Mouse (Mus musculus) retina, adult 2 months (tissue): ENCODE measurements at regions not wholly inside any gene's neighbourhood (a gene's known extent, or its start where the extent isn't known, plus 50 kb on each side); places are given as distances from the start of the nearest gene placed in this dataset.
A peak's percentile ranks its signal among the peaks of the same experiment; 100 is the strongest.

Experiments
- DNase-seq: peaks from one replicate; pipeline ENCODE4 v3.0.0-alpha.2; 2012; ENCODE audit warnings: low read depth, low spot score

- no peak for DNase-seq
Observed at GRCm38 (mm10) chr2:74099671-74100372, 188.7 kb upstream of the Atp5g3 start.

GRCm38 (mm10) chr2:74096809-74097208 lies 185.7 kb upstream of the Atp5g3 start:
- DNase-seq = no peak

DNA sequence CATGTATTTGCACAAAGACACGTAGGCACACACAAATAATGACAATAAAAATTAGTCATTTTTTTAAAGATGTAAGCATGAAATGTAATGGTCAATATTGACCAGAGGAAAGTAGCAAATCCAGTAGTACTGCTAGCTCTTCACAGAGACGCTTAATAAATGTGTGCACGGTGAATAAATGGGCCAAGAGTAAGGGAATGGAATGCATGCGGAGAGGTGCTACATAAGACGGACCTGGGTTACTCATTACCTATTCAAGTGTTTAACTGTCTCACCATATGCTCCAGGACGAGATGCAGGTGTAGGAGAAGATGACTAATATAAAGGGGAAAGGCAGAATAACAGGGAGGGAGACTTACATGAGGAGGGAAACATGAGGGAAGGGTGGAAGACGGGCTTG lies 182.4 kb upstream of the Atp5g3 start:
- no peak for DNase-seq

GRCm38 (mm10) chr2:74087375-74087774 lies 176.2 kb upstream of the Atp5g3 start:
- DNase-seq = no peak

DNA sequence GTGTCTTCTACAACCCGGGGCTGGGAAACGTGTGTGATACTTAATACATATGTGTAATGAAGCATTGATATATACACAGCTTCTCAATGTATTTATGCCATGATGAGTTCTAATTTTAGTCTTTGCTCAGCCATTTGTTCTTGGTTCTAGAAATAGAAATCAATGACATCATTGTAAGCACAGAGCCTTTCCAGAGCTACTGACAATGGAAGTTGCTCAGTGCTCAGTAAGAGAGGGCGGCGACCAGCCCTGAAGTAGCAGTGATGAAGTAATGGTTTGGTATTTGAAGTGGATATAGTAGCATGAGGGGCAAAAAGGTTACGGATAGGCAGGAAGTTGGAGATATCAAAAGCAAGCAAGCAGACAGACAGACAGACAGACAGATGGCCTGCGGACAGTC lies 173.8 kb upstream of the Atp5g3 start:
- no peak for DNase-seq

DNA sequence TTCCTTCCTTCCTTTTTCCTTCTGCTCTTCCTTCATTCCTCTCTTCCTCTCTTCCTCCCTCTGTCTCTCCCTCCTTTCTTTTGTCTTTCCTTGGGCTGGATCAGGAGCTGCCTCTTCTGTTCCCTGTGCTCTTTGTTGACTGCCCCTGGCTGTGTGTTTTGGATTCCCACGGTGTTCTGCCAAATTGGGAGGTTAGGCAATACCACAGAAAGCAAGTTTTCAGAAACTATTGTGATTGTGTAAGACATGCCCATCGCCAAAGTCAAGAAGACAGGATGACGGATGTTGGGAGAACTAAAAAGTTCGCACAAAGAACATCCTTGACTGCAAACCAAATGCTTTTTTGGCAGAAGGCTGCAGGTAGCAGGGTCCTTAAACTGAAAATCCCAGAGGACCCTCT lies 165.6 kb upstream of the Atp5g3 start:
- DNase-seq = no peak

DNA sequence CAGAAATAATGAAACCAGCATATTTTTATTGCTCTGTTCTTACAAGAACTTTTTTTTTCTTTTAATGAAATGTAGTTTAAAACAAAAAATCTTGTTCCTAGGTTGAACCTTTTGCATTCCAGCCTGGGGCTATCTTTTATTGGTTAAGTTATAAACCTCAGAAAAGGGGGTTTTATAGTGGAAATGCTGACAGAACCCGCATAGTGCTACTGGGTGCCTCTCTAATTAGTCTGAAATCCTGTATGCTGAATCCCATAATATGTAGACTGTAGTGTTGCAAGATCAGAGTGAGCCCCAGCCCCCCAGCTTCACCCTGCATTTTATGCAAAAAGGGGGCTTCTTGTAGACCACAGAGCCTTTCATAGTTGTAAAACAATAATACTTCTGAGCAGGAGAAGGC lies 164.4 kb upstream of the Atp5g3 start:
- DNase-seq = no peak

- no peak for DNase-seq
Observed at GRCm38 (mm10) chr2:74073396-74073795, 162.3 kb upstream of the Atp5g3 start.

- peak; percentile 15 for DNase-seq
Observed at GRCm38 (mm10) chr2:74066652-74067051, 155.5 kb upstream of the Atp5g3 start.

- DNase-seq = no peak
Observed at GRCm38 (mm10) chr2:74064369-74064768, 153.2 kb upstream of the Atp5g3 start.

GRCm38 (mm10) chr2:74063777-74064176 lies 152.7 kb upstream of the Atp5g3 start:
- no peak for DNase-seq

DNA sequence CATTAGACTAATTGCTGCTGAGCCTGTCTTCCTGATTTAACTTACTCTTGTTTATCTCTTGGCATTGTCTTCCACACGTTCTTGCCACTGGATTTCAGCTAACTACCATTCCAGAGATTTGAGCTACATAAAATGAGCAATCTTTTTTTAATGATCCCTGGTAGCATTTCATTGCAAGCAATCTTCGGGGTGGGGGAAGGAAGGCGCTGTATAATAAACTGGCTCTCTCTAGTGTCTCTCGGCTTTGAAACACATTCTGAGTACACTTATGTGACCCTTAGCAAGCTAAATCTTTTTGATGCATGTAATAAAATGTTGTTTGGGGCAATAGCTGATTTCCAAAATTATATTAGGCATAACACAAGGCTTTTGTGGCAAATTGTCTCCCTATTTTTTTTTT lies 152.2 kb upstream of the Atp5g3 start:
- no peak for DNase-seq

DNA sequence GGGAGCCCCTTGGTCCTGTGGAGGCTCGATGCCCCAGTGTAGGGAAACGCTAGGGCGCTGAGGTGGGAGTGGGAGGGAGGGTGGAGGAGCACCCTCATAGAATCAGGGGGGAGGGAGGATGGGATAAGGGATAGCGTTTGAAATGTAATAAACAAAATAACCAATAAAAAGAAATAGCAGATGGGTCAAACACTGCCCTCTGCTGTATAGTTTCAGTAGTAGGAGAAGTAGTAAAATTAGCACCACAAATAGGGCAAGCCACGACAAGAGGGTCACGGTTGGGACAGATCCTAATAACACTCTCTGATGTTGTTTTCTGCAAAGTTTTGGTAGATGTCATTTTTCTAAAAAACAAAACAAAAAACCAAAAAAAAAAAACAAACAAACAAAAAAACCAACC lies 131.3 kb upstream of the Atp5g3 start:
- no peak for DNase-seq

DNA sequence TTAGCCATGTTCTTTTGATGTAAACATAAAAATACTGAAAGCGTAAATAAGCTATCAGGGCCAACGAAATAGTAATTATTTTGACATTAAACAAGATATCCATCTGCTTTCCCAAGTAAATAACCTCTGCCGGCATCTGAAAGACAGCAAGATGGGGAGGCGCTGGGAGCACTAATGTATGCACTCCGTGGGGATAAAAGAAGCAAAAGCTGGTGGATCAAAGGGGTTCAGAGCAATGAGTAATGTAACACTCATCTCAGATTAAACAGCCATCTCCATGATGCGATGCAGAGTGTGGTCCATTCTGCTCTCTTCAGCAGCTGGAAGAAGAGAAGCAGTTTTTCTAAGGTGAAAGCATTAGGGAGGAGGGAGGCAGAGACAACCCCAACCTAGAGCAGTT lies 128.5 kb upstream of the Atp5g3 start:
- no peak for DNase-seq

- DNase-seq = no peak
Observed at GRCm38 (mm10) chr2:74036043-74036442, 124.9 kb upstream of the Atp5g3 start.

- no peak for DNase-seq
Observed at GRCm38 (mm10) chr2:74032177-74033021, 121.3 kb upstream of the Atp5g3 start.

GRCm38 (mm10) chr2:74029938-74030337 lies 118.8 kb upstream of the Atp5g3 start:
- DNase-seq = no peak

DNA sequence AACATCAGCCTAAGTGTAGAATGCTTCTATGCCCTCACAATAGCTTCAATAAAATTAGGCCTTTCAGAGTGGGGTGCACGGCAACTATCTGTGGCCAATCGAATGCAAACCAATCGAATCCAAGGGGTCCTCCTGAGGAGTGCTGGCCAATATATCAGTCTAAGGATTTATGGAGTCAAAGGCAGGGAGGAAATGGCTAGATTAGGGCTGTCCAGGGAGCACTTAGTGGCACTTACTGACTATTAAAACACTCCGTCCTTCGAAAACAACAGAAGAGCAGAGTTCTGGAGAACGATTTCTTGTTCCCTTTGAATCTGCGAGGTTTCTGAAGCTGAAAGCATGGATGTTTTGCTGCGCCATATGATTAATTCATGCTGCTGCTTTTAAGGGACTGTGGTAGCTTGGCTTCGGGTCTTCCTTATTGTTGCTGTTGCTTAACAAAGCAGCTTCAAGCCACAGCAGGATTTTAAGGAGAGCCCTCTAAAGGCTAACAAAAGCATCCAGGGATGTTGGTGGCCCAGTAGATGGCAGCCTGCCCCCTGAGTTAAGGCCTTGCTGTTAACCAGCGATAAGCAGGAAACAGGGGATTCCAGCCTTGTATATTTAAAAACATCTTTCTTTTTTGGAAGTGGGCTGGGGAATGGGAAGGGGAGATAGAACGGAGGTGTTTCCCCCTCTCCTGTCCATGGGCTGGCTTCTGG lies 116.4 kb upstream of the Atp5g3 start:
- no peak for DNase-seq

DNA sequence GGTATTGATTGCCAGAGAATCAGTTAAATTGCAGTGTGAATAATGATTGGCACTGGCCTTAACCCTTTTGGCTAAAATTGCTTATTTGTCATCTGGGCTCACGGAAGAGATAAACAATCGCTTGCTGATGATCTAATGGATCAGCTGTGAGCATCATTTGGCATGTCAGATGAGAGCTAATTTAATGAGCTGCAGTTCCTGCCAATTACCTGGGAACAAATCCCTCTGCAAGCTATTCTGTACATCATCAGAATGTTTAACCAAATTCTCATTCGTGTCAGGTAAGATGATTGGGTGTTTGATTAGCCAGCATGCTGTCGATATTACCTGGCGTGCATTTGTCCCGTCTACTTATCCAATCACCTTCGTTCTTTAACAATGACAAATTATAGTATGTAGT lies 104.0 kb upstream of the Atp5g3 start:
- no peak for DNase-seq

- DNase-seq = no peak
Observed at GRCm38 (mm10) chr2:74014201-74014600, 103.1 kb upstream of the Atp5g3 start.

DNA sequence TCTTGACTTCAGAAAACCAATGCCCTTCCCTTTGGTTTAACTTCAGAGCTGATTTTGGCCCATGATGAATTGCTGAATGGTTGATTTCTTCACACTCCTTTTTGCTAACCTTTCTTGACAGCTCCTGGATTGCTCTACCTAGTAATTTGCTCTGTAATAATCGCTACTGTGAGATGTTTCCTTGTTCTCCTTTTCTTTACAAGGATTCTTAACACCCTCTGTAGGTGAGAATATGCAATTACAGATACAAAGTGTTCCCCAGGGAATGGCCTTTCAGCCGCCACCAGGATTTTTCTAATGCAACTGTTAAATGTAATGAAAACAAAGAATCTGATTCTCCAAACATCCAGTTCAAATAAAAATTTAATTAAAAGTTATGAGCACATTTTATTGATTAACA lies 87.4 kb upstream of the Atp5g3 start:
- no peak for DNase-seq

DNA sequence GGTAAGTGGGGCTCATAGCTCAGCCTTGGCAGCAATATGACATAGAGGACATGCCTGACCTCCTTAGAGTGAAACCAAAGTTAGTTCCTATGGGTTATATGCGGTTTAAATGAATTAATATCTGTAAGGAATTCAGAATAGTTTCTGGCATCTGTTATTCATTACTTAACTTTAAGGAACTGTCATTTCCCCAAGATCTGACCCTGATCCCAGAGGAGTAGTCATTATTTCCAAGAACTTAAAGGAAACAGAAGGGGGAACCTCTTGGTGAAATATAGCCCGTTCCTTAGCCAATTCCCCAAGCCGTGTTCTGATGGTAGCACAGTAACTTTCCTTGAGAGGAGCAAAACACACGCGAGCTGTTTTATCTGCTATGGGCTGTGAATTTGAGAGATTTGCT lies 85.9 kb upstream of the Atp5g3 start:
- DNase-seq = no peak

DNA sequence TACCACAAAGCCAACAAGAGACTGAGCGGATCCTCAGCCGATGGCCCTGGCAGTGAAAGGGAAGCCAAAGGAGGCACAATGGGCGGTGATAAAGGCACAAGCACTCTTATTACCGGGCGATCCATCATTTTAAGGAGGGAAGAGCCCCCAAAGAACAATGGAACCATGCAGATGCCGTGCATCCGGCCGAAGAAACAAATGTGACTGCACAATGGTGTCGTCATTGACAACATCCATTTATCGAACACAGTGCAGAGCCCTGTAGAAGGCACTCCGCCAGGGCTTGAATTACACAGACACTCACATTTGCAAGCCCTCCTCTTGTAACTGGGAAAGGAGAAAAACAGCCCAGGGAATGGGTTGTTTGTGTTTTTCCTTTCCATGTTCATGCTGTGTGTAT lies 80.7 kb upstream of the Atp5g3 start:
- no peak for DNase-seq
